Mouse (Mus musculus) NIH3T3 (cell line): ENCODE results near the gene Tmem50a.

ENCODE experiments used
- DNase-seq: peaks from one replicate; pipeline ENCODE4 v3.0.0-alpha.2; 2012; ENCODE audit warnings: low read depth

The Tmem50a gene

DNA sequence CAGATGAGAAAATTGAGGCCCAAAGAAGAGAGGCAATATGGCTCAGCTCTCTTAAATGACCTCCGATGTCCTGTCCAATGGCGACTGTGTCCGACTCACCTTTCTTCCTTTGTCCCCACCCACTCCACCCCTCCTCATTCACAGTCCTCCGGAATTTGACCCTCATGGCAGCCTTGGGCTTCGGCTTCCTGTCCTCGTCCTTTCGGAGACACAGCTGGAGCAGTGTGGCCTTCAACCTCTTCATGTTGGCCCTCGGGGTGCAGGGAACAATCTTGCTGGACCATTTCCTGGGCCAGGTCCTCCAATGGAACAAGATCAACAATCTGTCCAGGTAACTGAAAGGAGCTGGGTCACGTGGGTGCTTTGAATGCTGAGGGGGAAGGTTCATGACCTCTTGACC, 38.7 kb downstream of the Tmem50a start:
- no peak for DNase-seq

DNA sequence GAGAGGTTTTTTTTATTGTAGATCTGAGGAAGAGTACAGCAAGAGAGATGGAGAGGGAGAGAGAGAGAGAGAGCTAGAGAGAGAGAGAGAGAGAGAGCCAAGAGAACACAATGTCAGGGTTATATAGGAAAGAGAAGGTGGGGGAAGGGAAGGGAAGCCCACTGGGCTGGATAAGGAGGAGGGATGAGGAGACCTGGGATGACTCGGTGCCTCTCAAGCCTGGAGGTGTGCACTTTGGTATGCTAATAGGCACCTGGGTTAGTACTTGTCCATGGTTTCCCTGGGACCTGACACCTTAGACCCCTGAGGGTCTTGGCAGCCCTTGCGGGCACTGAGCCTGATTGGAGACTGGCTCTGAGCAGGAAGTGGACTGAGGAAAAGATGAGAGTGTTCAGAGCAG, 42.9 kb downstream of the Tmem50a start:
- no peak for DNase-seq

DNA sequence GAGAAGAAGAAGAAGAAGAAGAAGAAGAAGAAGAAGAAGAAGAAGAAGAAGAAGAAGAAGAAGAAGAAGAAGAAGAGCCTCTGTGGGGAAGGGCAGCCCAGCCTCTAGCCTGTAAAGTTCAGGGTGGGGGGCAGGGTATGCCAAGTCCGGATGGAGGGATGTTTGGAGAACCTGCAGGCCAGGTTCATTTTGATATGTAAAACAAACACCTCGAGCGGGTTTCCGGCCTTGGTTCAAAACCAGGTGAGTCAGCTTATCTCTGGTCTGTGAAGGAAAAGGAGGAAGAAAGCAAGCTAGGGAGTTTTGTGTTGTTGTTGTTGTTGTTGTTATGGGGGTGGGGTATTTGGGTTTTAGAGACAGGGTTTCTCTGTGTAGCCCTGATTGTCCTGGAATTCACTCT, 43.3 kb downstream of the Tmem50a start:
- DNase-seq = no peak

DNA sequence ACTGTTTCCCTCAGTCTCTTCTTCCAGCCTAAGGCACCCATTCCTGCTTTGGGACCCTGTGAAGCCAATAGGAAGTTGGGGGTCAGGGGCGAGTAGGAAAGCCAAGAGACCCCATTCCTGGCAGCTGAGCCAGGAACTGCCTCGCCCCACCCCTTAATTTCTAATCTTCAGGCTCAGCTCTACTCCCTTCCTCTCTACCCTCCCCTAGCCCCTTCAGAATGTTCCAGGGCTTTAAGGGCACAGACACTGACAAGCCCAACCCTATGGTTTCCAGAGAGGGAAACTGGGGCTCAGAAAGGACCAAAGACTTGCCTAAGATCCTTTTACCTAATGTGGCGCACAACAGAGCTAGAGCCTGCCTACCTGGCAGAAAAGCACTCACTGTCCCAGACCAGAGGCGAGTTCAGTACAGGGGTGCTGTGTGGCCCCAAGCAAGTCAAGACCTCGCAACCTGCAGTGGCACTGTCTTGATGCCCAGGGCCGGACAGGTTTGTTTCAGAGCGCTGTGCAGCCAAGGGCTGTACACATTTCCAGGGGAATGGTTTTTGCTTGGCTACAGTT, 44.9 kb downstream of the Tmem50a start:
- DNase-seq = no peak

DNA sequence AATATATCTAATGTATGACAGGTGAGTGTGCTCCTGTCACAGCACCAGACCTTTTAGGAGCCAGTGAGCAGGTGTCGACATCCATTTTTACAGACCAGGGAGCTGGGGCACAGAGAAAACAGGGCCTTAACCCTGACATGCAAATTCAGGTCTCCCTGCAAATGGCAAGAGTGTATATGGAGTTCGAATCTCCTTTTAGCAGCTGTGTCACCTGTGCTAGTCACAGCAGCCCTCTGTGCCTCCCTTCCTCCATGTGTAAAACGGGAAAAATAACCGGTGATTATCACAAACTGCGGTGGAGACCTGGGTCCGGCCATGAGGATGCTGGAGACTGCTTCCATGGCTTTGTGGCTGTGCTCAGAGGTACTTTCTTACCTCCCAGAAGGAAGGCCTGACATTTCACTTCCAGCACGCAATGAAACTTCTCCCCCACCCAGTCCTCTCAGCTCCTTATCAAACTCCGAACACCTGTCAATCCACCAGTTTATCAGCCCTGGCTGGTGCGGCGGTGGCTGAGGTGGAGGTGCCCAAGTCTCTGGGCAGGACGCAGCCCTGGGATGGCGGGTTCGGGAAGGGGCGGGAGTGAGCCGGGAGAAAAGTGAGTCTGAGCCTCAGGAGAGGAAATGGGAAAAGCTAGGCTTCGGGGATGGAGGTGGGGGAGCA, 45.6 kb downstream of the Tmem50a start:
- DNase-seq = no peak

DNA sequence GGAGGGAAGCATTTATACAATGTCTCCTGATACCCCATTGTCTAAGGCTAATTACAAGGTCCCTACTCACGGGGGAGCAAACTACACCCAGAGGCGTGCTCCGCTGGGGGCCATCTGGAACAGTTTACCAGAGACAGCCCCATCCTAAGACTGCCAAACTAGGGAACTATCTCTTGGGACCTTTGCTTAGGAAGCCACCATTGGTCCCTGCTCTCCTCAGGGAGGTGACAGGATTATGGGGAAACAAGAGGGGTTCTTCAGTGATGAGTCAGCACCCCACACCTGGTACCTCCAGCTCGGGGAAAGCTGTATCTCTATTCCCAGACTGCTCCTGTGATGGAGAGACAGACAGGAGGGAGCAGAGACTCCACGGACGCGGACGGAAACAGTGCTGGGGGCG, 46.3 kb downstream of the Tmem50a start:
- no peak for DNase-seq

DNA sequence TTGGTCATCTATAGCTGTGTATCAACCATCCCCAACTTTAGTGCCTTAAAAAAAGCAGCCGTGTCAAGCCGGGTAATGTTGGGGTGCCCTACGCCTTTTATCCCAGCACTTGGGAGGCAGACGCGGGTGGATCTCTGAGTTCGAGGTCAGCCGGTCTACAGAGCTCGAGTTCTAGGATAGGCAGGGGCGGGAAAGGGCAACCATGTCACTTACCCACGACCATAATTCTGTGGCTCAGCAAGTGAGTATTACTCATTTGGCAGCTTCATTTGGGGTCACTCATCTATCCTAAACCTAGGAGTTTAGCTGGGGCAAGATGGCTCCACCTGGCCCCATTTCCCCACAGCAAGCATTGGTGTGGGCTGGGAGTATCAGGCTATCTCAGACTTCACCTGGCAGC, 46.8 kb downstream of the Tmem50a start:
- no peak for DNase-seq

DNA sequence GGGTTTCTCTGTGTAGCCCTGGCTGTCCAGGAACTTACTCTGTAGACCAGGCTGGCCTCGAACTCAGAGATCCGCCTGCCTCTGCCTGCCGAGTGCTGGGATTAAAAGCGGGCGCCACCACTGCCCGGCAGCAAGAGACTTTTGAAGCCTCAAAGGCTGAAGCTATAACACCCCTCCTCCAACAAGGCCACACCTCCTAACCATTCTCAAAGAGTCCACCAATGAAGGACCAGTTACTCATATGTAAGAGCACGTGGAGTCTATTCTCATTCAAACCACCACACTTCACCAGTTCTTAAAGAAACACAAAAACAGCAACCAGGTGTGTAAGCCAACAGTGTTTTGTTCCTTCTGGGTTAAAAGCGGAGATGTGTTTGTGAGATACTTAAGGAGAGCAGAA, 47.2 kb downstream of the Tmem50a start:
- no peak for DNase-seq

DNA sequence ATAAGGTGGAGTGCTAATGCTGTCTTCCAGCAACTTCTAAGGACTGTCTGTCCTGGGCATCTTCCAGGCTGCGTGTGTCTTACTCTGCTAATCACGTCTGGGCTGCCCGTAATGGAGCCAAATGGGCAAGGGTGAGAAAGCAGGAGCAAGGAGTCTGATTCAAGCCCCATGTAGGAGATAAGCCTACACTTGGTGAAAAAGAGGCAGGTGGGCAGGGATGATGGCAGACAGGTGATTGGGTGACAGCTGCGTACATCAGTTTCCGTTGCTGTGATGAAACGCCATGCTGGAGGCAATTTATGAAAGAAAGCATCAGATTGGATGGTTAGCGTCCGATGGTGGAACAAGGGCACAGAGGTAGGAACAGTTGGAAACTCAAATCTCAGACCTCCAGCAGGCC, 47.6 kb downstream of the Tmem50a start:
- DNase-seq = no peak

DNA sequence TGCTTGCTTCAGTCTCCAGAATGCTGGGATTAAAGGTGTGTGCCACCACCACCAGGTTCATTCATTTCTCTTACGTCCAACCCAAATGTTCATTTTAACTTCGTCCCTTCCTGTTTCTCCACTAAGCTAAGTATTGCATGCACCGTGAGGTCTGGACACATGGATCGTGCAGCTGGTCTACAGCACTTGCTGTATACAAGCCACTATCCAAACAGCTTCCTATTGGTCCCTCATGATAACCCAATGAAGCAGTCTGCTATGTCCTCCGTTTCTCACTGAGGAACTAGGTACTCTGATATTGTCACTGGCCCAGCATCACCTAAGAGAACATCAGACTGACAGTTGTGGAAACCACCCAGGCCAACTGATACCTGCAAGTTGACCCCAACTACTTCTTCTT, 49.0 kb downstream of the Tmem50a start:
- no peak for DNase-seq

DNA sequence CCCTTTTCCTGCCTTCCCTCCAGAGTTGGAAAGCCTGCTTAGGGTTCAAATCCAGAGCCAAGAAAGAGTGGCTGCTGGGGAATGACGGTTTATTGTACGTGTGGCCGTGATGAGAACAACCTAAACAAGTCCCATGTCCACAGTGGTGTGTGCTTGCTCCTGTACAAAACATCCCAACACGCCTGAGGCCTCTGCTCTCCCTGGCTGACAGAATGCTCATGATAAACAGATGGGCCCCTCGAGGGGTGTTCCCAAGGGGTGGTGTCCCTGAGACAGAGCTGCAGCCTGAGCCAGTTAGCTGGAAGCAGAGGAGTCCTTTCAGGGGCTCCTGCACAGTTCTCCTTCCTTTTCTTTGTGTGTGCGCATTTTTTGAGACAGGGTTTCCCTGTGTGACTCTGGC, 49.5 kb downstream of the Tmem50a start:
- DNase-seq = no peak

DNA sequence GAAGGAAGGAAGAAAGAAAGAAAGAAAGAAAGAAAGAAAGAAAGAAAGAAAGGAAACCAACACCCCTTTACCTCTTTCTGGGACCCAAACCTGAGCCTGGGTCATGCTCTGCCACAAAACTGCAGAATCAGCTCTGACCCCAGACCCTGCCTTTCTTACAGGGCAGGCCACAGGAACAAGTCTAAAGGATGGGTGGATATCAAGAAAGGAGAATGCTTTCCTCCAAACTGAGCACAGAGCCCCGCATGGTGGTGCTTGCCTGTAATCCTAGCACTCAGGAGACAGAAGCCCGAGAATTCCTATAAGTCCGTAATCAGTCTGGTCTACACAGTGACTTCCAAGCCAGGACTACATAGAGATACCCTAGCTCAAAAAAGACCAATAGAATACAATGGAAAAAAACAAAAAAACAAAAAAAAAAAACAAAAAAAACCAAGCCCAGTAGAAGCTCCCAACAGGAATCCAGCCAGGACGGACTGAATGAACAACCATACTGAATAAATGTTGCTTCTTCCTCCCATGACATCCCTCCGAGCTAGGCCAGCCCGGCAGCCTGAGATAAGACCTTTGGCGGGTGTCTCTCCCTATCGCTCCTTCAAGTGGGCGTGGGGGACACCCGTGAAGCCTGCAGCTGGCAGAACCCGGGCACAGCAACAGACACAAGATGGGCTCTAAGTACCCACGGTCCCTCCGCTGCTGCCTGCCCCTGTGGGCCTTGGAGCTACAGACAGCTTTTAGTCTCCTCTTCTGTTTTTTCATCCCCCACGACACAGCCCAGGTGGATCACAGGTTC, 50.7 kb downstream of the Tmem50a start, which contains the start of gene Rhd:
Rhd (plus strand) TSS at position 600 of the 793 bp plus-strand sequence.
- DNase-seq = no peak

DNA sequence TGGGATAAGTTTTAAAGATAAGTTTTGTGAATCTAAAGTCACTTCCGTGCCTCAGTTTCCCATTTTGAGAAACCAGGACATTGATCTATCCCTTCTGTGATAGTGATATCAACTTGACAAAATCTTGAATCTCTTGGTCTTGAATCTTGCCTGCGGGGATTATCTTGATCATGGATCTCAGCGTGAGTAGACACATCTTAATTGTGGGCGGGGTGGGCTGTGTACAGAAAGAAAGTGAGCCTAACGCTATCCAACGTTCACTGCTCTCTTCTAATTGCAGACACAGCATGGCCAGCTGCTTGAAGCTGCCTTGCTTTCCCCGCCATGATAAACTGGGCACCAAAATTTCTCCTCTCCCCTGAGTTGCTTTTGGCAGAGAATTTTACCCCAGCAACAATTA, 51.8 kb downstream of the Tmem50a start:
- no peak for DNase-seq

DNA sequence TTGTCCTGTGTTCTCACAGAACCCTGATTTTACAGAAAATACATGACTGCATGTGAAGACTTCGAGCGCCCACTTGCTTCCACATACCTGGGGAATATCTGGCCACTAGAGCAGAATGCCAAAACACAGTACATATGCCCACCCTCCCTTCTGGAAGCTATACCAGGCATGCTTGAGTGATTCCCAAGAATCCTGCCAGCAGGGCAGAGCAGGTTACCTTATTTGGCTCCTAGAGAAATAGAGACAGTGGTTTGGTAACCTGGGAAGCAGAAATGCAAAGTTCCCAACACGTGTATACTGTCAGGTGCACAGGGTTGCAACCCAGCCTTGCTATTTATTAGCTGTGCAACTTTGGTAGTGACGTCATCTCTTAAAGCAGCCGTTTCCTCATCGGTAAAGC, 52.9 kb downstream of the Tmem50a start:
- DNase-seq = no peak

DNA sequence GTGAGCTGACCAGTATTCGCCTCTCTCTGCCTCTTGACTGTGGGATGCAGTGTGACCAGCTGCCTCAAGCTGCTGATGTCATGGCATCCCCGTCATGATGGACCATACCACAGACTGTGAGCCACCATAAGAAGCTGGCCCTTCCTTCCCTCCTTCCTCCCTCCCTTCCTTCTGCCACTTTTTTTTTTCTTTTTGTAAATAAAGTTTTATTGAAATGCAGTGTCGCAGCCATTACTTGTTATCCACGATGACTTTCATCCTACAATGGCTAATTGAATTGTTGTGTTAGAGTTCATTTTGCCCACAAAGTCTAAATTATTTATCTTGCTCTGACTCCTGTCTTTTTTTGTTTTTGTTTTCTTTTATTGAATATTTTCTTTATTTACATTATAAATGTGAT, 56.3 kb downstream of the Tmem50a start:
- no peak for DNase-seq

DNA sequence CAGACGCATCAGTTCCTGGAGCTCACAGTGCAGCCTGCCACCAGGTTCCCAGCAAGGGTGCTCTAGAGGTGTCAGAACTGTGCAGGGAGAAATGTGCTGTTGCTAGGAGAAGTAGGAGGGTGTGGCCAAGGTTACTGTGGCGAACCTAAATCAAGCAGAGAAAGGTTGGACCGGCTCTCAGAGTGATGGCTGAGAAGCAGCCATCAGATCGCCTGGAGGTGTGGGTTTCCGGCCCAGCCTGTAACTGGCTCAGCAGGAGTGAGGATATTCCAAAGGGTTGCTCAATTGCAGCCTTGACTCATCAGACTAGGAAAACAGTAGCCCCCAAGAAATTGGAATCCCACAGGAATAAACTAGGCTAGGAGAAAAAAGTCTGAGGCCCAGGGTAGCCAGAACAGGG, 58.3 kb downstream of the Tmem50a start:
- DNase-seq = peak; percentile 63

DNA sequence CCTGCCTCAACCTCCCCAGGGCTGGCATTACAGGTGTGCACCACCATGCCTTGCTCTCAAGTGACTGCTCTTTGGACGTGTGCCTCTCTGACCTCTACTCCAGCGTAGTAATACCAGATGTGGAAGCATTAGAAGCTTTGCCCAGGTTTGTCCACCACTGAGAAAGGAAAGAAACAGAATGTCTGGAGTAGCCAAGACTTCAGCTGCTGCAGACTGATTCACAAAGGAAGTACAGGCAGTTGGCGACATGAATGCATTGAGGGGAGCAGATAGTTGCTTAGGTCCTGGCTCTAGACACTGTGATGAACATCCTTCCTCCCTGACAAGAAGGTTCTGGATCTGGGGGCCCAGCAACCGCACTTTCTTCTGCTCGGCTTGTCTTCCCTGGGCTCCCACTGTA, 58.8 kb downstream of the Tmem50a start:
- DNase-seq = peak; percentile 21

DNA sequence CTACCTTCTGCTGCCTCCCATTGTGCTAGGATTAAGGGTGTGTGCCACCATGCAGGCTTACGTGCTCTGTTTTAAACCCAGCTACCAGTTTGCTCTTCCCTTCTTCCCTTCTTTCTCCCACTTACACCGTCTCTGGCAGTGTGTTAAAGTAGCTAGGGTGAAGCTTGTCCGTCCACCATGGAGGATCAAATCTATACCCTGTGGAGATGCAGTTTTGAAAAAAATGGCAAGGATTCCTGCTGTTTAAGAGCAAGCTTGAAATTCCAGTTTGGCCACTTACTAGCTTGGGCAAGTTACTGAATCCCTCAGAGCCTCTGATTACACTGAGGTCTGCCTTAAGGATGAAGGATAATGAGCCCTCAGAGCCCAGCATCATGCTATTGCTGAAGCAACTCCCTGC, 59.5 kb downstream of the Tmem50a start:
- no peak for DNase-seq

DNA sequence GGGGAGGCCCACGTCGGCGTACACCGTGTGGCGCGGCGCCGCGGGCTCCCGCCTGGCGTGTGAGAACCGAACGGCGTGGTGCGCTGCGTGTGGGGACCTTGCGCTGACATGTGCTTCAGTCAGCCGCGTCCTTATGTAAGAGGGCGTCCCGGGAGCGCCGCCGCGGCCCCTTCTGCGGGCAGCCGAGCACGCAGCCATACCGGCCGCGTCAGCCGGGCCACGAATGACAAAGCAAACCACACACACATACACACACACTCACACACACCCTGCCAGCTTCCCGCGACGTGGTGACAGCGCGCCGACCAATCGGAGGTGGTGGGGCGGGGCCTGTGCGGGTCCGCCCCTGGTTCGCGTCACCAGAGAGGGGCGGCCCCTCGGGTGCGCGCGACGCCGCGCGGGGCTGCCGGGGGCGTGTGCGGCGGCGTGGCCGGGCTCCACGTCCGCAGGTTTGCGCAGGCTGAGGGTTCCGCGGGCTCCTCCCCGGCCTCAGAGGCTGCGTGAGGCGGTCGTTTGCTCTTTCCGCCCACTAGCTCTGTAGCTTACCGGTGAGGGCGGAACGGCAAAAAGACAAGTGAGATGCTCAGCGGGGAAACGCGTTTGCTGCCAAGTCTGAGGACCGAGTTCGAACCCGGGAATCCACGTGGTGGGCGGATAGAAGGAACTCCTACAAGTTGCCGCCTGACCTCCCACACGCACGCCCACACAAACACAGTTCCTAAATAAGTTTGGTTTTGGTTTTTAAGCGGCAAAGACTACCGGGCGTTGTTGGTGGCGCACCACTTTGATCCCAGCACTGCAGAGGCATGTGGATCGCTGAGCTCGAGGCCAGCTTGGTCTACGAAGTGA, 61.0 kb downstream of the Tmem50a start:
- DNase-seq = peak; percentile 92

DNA sequence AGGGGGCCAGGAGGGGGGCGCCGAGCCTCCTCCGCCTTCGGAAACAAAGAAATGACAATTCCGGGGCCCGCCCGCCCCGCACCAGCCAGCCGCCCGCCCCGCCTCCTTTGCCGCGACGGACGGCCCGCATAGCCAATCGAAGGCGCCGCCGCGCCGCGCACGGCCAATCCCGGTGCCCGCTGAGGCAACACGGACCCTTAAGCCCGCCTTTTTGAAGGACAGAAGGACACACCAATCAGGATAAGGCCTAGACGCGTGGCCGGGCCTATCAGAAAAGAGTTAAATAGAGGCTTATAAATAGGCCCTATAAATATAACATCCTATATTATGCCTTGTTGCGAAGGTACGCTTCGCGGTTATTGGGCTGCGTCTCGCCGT, 61.6 kb downstream of the Tmem50a start, which contains the start of gene Maco1:
Maco1 (minus strand) TSS at position 87 of the 378 bp plus-strand sequence.
- peak; percentile 99 for DNase-seq

DNA sequence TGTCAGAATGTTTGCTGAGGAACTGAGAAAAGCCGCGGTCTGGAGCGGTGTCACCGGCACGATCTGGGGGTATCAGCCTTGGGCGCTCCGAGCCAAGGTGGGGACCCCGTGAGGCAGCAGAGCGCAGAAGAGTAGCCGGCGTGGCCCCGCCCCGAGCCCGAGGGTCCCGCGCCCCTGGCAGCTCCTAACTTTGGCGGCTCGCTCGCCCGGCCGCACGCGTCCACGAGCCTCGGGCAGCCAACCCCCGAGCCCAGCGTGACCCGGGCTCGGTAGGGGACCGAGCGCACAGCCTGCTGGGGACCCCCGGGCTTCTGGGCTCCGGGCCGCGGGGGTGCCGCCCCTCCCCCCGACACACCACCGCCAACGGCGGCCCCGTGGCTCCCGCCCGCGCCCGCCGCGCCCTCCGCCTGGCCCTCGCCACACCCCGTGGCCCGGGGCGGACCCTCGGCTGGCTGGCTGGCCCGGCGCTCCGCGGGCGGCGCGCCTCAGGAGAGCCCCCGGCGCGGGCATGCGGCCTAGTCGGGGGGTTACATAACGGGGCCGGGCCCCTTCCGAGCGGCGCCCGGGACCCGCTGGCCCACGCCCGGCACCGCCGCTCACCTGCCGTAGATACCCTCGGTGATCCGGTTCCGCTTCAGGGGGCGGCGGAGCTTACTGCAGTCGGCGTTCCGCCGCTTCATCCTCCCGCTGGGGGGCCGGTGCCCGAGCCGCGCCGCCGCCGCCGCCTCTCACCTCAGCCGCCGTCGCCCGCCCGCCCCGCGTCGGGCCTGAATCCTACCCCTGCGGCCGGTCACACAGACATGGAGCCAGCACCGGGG, 62.2 kb downstream of the Tmem50a start:
- DNase-seq = peak; percentile 37

DNA sequence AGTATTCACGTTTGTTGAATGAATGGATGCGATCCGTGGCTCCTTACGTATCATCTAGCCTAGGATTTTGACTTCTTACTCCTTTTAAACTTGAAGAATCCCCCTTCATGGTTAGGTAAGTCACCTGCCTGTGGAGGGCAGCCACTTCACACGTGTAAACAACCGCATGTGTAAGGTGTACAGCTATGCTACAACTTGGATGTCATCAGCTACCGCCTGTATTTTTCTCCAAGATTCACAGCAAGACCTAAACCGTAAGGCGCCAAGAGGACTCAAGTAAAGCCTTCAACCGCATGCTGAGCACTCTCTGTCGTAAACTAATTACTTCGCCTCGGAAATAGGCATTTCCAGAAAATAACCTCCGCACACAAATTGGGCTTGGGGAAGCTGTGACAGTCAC, 62.9 kb downstream of the Tmem50a start:
- DNase-seq = no peak
